ENCODE assay signal across 32 mouse cellular contexts in genomic region chr13:21828511-21828910, GRCm38 (mm10). TPM values are rescaled to one million over a fixed set of nuclear protein-coding genes. Genes with fewer than 3 reads are reported as not detected.
DNase-seq lines count a peak whose midpoint lies in the region; ATAC-seq lines count a peak whose summit lies in the region.
"Had no signal": no experiment of that assay in that cellular context is flagged by ENCODE, and none has a peak within 500 bp of the region (broad histone marks: within the 10 kb centered on the region; RNA-seq: fewer than 3 reads in every experiment).

No protein-coding gene starts in this region.

- H3K9me3 ChIP-seq in forebrain, embryonic 10.5 days = no peaks in the 10 kb centered on the region
- H3K9me3 ChIP-seq in forebrain, embryonic 16.5 days (ENCODE audit: control insufficient read depth, low read length) = no peaks in the 10 kb centered on the region
- H3K9me3 ChIP-seq in megakaryocyte, embryonic 14.5 days = no peaks in the 10 kb centered on the region
- no peaks in the 10 kb centered on the region for H3K9me3 ChIP-seq in limb, embryonic 10.5 days (replicated peaks)
- H3K9me3 ChIP-seq: embryonic facial prominence, embryonic 13.5 days; heart, embryonic 13.5 days; limb, embryonic 13.5 days; neural tube, embryonic 12.5 days had no signal

- H3K27me3 ChIP-seq in forebrain, embryonic 10.5 days (ENCODE audit: poor library complexity, severe bottlenecking) = no peaks in the 10 kb centered on the region
- H3K27me3 ChIP-seq in forebrain, embryonic 16.5 days (replicated peaks; ENCODE audit: control insufficient read depth, insufficient read depth, low read length) = no peaks in the 10 kb centered on the region
- H3K27me3 ChIP-seq in megakaryocyte, embryonic 14.5 days (replicated peaks) = no peaks in the 10 kb centered on the region
- no peaks in the 10 kb centered on the region for H3K27me3 ChIP-seq in limb, embryonic 10.5 days (ENCODE audit: low read depth, poor library complexity, severe bottlenecking)
- H3K27me3 ChIP-seq: embryonic facial prominence, embryonic 13.5 days; heart, embryonic 13.5 days; limb, embryonic 13.5 days; neural tube, embryonic 12.5 days had no signal

- H3K4me2 ChIP-seq in forebrain, embryonic 16.5 days (ENCODE audit: low read length) = no peak overlapping the region
- H3K4me2 ChIP-seq: embryonic facial prominence, embryonic 13.5 days; heart, embryonic 13.5 days; hindbrain, embryonic 14.5 days; limb, embryonic 13.5 days; neural tube, embryonic 12.5 days had no signal

- peak overlapping the region; percentile 62 for H3K27ac ChIP-seq in forebrain, embryonic 10.5 days
- no peak overlapping the region for H3K27ac ChIP-seq in forebrain, embryonic 16.5 days (ENCODE audit: low read length)
- peak overlapping the region; percentile 53; the same call in 1 of the 2 replicates for H3K27ac ChIP-seq in limb, embryonic 10.5 days
- H3K27ac ChIP-seq: heart, embryonic 13.5 days; hindbrain, embryonic 14.5 days; kidney, postnatal 0 days; left cerebral cortex, adult 2 months; neural tube, embryonic 12.5 days had no signal

- peaks cover 4% of the 10 kb centered on the region for H3K4me1 ChIP-seq in forebrain, embryonic 10.5 days
- no peaks in the 10 kb centered on the region for H3K4me1 ChIP-seq in forebrain, embryonic 16.5 days (replicated peaks; ENCODE audit: control insufficient read depth, insufficient read depth, low read length)
- peaks cover 11% of the 10 kb centered on the region for H3K4me1 ChIP-seq in megakaryocyte, embryonic 14.5 days
- H3K4me1 ChIP-seq in limb, embryonic 10.5 days = no peaks in the 10 kb centered on the region
- H3K4me1 ChIP-seq: embryonic facial prominence, embryonic 13.5 days; heart, embryonic 13.5 days; limb, embryonic 13.5 days; neural tube, embryonic 12.5 days had no signal

- H3K9ac ChIP-seq in forebrain, embryonic 16.5 days (replicated peaks; ENCODE audit: low read depth, low read length) = no peak overlapping the region
- H3K9ac ChIP-seq: embryonic facial prominence, embryonic 13.5 days; forebrain, postnatal 0 days; heart, embryonic 13.5 days; hindbrain, embryonic 14.5 days; limb, embryonic 13.5 days; neural tube, embryonic 12.5 days had no signal

- DNase-seq in forebrain, embryonic 10.5 days (ENCODE audit: extremely low spot score, low spot score) = no peak
- peak; percentile 5 for DNase-seq in MN1 (ENCODE audit: low spot score)
- no peak for DNase-seq in limb, embryonic 10.5 days (ENCODE audit: low spot score)
- DNase-seq in B cell, adult 2 months = no peak
- DNase-seq in urinary bladder, adult 2 months (ENCODE audit: low spot score) = no peak
- DNase-seq: adrenal gland, postnatal 36 days; cerebellum, adult 18-20 months; cerebellum, postnatal 10 days; forebrain, postnatal 0 days; heart, postnatal 10 days; kidney, adult 8-10 months; lung, adult 18-20 months; lung, postnatal 4 days; right cerebral cortex, postnatal 4 days had no signal

- ATAC-seq in forebrain, embryonic 16.5 days = no peak
- no peak for ATAC-seq in megakaryocyte, adult 5-6 weeks (ENCODE audit: poor library complexity, severe bottlenecking)
- ATAC-seq: forebrain, postnatal 0 days; inflammation-experienced regulatory T-cells, adult 6 months; lung, postnatal 0 days; midbrain, embryonic 16.5 days had no signal

- H3K4me3 ChIP-seq in forebrain, embryonic 10.5 days = no peak overlapping the region
- no peak overlapping the region for H3K4me3 ChIP-seq in forebrain, embryonic 16.5 days (replicated peaks; ENCODE audit: low read length)
- H3K4me3 ChIP-seq in megakaryocyte, embryonic 14.5 days (replicated peaks) = peak overlapping the region; percentile 8
- no peak overlapping the region for H3K4me3 ChIP-seq in limb, embryonic 10.5 days
- H3K4me3 ChIP-seq: embryonic facial prominence, embryonic 13.5 days; heart, embryonic 13.5 days; left cerebral cortex, adult 2 months; limb, embryonic 13.5 days; neural tube, embryonic 12.5 days had no signal

- H3K36me3 ChIP-seq in forebrain, embryonic 10.5 days (replicated peaks) = peaks cover 7% of the 10 kb centered on the region
- no peaks in the 10 kb centered on the region for H3K36me3 ChIP-seq in forebrain, embryonic 16.5 days (ENCODE audit: control insufficient read depth, insufficient read depth)
- H3K36me3 ChIP-seq in megakaryocyte, embryonic 14.5 days (replicated peaks; ENCODE audit: low read length) = peaks cover 3% of the 10 kb centered on the region
- H3K36me3 ChIP-seq in limb, embryonic 10.5 days = no peaks in the 10 kb centered on the region
- H3K36me3 ChIP-seq: embryonic facial prominence, embryonic 13.5 days; heart, embryonic 13.5 days; limb, embryonic 13.5 days; neural tube, embryonic 12.5 days had no signal

- 82% methylated on average over 3 of the region's 3 CpGs for WGBS in forebrain, embryonic 10.5 days
- WGBS in forebrain, embryonic 16.5 days = 85% methylated on average over 3 of the region's 3 CpGs
- WGBS in limb, embryonic 10.5 days = 84% methylated on average over 3 of the region's 3 CpGs

RNA-seq across cellular contexts. Expression of gene Hist1h4n, which starts 3.5 kb away (rescaled TPM):
- polyA plus RNA-seq in forebrain, embryonic 10.5 days (2016; fragmentation: Nextera tagmentation; extraction: Ambion mirVana) = 9.3 and 9.4 TPM in 2 replicates
- polyA plus RNA-seq in forebrain, embryonic 16.5 days (2015; fragmentation: Nextera tagmentation; extraction: Ambion mirVana) = 5.9 and 6.4 TPM in 2 replicates
- 88.8 and 245 TPM in 2 replicates for polyA plus RNA-seq in megakaryocyte, embryonic 14.5 days (2012; ENCODE audit: insufficient read depth, low replicate concordance)
- 60.0 and 63.1 TPM in 2 replicates for total RNA-seq in megakaryocyte, adult 5-6 weeks (2015)
- total RNA-seq in megakaryocyte, adult 5-6 weeks (2017) = 1,683 and 2,067 TPM in 2 replicates
- 10.5 and 11.5 TPM in 2 replicates for polyA plus RNA-seq in limb, embryonic 10.5 days (2016; fragmentation: Nextera tagmentation; extraction: Ambion mirVana)
- 3.2 and 5.1 TPM in 2 replicates for polyA plus RNA-seq in urinary bladder, adult 2 months (2012; rRNA removed)

RNA-seq across cellular contexts. Expression of gene Hist1h2ap, which starts 4.8 kb away (rescaled TPM):
- 6,723 and 6,843 TPM in 2 replicates for polyA plus RNA-seq in forebrain, embryonic 10.5 days (2016; fragmentation: Nextera tagmentation; extraction: Ambion mirVana)
- polyA plus RNA-seq in forebrain, embryonic 16.5 days (2015; fragmentation: Nextera tagmentation; extraction: Ambion mirVana) = 1,189 and 1,296 TPM in 2 replicates
- 10,971 and 11,665 TPM in 2 replicates for polyA plus RNA-seq in megakaryocyte, embryonic 14.5 days (2012; ENCODE audit: insufficient read depth, low replicate concordance)
- 111 and 142 TPM in 2 replicates for total RNA-seq in megakaryocyte, adult 5-6 weeks (2015)
- 857 and 1,070 TPM in 2 replicates for total RNA-seq in megakaryocyte, adult 5-6 weeks (2017)
- polyA plus RNA-seq in limb, embryonic 10.5 days (2016; fragmentation: Nextera tagmentation; extraction: Ambion mirVana) = 6,450 and 6,557 TPM in 2 replicates
- 0.54 and 1.5 TPM in 2 replicates for polyA plus RNA-seq in urinary bladder, adult 2 months (2012; rRNA removed)

RNA-seq across cellular contexts. Expression of gene Hist1h2br, which starts 5.0 kb away (rescaled TPM):
- polyA plus RNA-seq in forebrain, embryonic 10.5 days (2016; fragmentation: Nextera tagmentation; extraction: Ambion mirVana) = 20.1 and 23.1 TPM in 2 replicates
- 7.8 and 8.3 TPM in 2 replicates for polyA plus RNA-seq in forebrain, embryonic 16.5 days (2015; fragmentation: Nextera tagmentation; extraction: Ambion mirVana)
- polyA plus RNA-seq in megakaryocyte, embryonic 14.5 days (2012; ENCODE audit: insufficient read depth, low replicate concordance) = 74.1 and 174 TPM in 2 replicates
- 322 and 378 TPM in 2 replicates for total RNA-seq in megakaryocyte, adult 5-6 weeks (2015)
- total RNA-seq in megakaryocyte, adult 5-6 weeks (2017) = 273 and 294 TPM in 2 replicates
- polyA plus RNA-seq in limb, embryonic 10.5 days (2016; fragmentation: Nextera tagmentation; extraction: Ambion mirVana) = 19.4 and 23.0 TPM in 2 replicates
- 0.73 and 0.88 TPM in 2 replicates for polyA plus RNA-seq in urinary bladder, adult 2 months (2012; rRNA removed)

RNA-seq across cellular contexts. Expression of gene Hist1h4m, which starts 17.0 kb away (rescaled TPM):
- polyA plus RNA-seq in forebrain, embryonic 10.5 days (2016; fragmentation: Nextera tagmentation; extraction: Ambion mirVana) = not detected in 2 replicates
- polyA plus RNA-seq in forebrain, embryonic 16.5 days (2015; fragmentation: Nextera tagmentation; extraction: Ambion mirVana) = not detected in 2 replicates
- 91.9 TPM in 1 of 2 replicates, not detected in the other for polyA plus RNA-seq in megakaryocyte, embryonic 14.5 days (2012; ENCODE audit: insufficient read depth, low replicate concordance)
- total RNA-seq in megakaryocyte, adult 5-6 weeks (2015) = 67.9 and 71.7 TPM in 2 replicates
- 1,995 and 3,050 TPM in 2 replicates for total RNA-seq in megakaryocyte, adult 5-6 weeks (2017)
- not detected in 2 replicates for polyA plus RNA-seq in limb, embryonic 10.5 days (2016; fragmentation: Nextera tagmentation; extraction: Ambion mirVana)
- polyA plus RNA-seq in urinary bladder, adult 2 months (2012; rRNA removed) = not detected in 2 replicates
- polyA plus RNA-seq: brain, embryonic 14.5 days; embryonic facial prominence, embryonic 13.5 days; forebrain, embryonic 11.5 days; forebrain, postnatal 0 days; gonadal fat pad, adult 2 months; heart, embryonic 13.5 days; hindbrain, embryonic 14.5 days; kidney, postnatal 0 days; limb, embryonic 13.5 days; lung, postnatal 0 days; midbrain, embryonic 16.5 days; neural tube, embryonic 12.5 days; stomach, embryonic 14.5 days had no signal

RNA-seq across cellular contexts. Expression of gene Hist1h2ao, which starts 18.2 kb away (rescaled TPM):
- 4.2 TPM in 1 of 2 replicates, not detected in the other for polyA plus RNA-seq in forebrain, embryonic 10.5 days (2016; fragmentation: Nextera tagmentation; extraction: Ambion mirVana)
- polyA plus RNA-seq in forebrain, embryonic 16.5 days (2015; fragmentation: Nextera tagmentation; extraction: Ambion mirVana) = not detected in 2 replicates
- polyA plus RNA-seq in megakaryocyte, embryonic 14.5 days (2012; ENCODE audit: insufficient read depth, low replicate concordance) = not detected in 2 replicates
- 149 and 256 TPM in 2 replicates for total RNA-seq in megakaryocyte, adult 5-6 weeks (2015)
- 2,161 and 2,311 TPM in 2 replicates for total RNA-seq in megakaryocyte, adult 5-6 weeks (2017)
- polyA plus RNA-seq in limb, embryonic 10.5 days (2016; fragmentation: Nextera tagmentation; extraction: Ambion mirVana) = 2.0 and 2.1 TPM in 2 replicates
- not detected in 2 replicates for polyA plus RNA-seq in urinary bladder, adult 2 months (2012; rRNA removed)
- total RNA-seq: forebrain, postnatal 0 days; heart, postnatal 10 days; hematopoietic stem cell, adult 5-6 weeks had no signal
- polyA plus RNA-seq: brain, embryonic 14.5 days; embryonic facial prominence, embryonic 13.5 days; forebrain, embryonic 11.5 days; forebrain, postnatal 0 days; gonadal fat pad, adult 2 months; heart, embryonic 13.5 days; hindbrain, embryonic 14.5 days; kidney, postnatal 0 days; limb, embryonic 13.5 days; lung, postnatal 0 days; midbrain, embryonic 16.5 days; neural tube, embryonic 12.5 days; stomach, embryonic 14.5 days had no signal

Comparison
In these comparisons a context has a peak if more than half of its experiments do, and no peak if none do; other contexts are left out.
1. RNA of gene Hist1h2ap, which starts 4.8 kb away (polyA plus RNA-seq): 10,971 to 11,665 TPM in megakaryocyte, embryonic 14.5 days, 6,723 to 6,843 TPM in forebrain, embryonic 10.5 days, 6,450 to 6,557 TPM in limb, embryonic 10.5 days and 1,189 to 1,296 TPM in forebrain, embryonic 16.5 days; 0.54 to 1.5 TPM in urinary bladder, adult 2 months; every median in the first group is over 100 times any median in the second.